Mouse (Mus musculus): ENCODE results near the gene Erc1. TPM values are rescaled to one million over a fixed set of nuclear protein-coding genes. Genes with fewer than 3 reads are reported as not detected.
A peak's percentile ranks its signal among the peaks of the same experiment; 100 is the strongest.

The Erc1 gene
- total RNA-seq, 4 experiments from 2014 or later: 16.4 to 29.0 (median 21.4) TPM

- no peak for DNase-seq
Observed at GRCm38 (mm10) chr6:119803239-119803638, 44.7 kb downstream of the Erc1 start.

DNA sequence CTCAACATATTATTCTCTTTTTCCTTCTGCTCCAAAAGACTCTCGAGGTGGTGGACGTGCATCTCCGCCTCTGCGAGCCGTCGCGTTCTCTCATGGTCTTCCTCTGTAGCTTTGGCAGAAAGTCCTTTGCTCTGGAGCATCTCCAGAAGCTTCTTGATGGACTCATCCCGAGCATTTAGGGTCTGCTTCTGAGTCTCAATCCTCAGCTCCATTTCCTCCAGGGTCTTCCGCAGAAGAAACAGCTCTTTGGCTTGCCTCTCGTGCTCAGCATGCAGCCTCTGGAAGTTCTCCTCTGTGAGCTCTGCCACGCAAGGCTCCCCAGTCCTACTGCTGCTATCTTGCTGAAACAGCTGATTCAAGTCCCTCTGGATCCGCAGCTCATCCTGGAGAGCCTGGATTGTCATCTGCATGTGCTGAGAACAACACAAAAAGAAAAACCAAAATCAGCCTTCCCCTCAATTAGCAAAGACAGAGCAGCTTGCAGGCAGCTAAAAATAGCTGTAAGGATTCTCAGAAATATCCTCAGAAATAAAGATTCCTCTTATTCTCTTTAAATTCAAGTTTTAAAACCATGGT, 51.0 kb downstream of the Erc1 start:
- DNase-seq: no peak

DNA sequence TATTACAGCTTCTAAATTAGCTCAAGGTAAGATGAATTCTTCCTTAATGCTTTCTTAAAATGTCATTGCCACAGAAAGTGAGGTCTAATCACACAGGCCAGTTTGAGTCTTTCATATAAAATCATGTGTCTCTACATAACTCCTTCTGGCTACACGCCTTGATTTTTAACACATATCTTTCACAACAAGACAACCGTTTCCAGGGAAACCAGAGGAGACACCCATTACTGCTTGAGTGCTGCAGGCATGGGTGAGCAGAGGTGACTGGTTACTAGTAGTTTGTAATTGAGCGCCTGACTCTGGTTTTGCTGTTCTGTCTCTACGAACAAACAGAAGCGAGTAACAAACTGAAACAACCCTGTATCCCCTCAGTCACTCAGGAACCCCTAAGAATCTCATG, 51.7 kb downstream of the Erc1 start:
- no peak for DNase-seq

GRCm38 (mm10) chr6:119792562-119792961, 55.4 kb downstream of the Erc1 start:
- DNase-seq: peak; percentile 20

DNA sequence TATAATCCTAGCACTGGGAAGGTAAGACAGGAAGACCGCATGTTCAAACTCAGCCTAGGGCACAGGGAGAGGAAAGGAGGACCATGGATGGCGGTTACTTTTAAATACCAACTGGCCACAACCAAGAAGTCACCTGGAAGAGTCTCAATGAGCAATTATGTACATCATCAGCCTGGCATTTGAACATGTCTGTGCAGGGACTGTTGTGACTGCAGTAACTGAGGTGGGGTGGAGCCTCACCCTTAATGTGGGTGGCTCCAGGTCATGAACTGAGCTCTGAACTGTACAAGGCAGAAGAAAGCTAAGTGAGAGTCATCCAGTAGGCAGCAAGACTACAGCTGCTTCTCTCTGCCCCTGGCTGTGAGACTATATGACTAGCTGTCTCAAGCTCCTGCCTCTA, 65.6 kb downstream of the Erc1 start:
- no peak for DNase-seq

- DNase-seq: no peak
Observed at GRCm38 (mm10) chr6:119781109-119781508, 66.9 kb downstream of the Erc1 start.

DNA sequence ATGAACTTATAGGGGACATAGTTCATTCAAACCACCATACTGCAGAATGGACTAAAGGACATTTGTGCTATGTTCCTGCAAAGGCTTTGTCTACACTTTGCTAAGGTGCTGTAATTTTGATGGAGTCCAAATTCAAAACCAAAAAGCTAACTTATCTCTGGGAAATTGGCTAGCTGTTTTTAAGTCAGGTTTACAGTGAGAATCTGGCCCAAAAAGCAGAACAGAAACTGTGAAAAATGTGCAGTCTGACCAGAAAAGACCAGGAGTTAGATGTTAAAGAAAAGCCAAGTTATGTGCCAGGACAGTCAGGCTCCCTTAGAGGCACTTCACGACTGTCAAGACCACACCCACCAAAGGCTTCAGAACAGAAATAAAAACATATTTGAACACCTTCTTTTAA, 79.2 kb downstream of the Erc1 start:
- DNase-seq: no peak

- DNase-seq: no peak
Observed at GRCm38 (mm10) chr6:119764355-119764754, 83.6 kb downstream of the Erc1 start.

- no peak for DNase-seq
Observed at GRCm38 (mm10) chr6:119759866-119760265, 88.1 kb downstream of the Erc1 start.

DNA sequence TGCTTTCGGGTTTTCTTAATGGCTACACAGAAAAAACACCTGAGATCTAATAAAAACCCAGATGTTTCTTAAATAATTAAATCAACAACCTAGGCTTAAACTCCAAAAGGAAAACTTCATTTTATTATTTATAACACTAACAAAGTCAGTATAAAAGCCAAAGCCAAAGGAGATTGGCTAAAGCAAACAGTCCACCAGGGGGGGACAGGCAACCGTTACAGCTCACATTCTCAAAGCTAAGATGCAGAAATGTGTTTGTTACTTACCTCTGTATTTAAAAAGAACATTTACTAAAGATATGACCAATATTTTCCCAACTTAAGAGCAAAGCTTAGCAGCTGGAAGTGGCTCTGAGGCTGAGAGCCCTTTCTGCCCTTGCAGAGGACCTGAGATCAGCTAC, 89.5 kb downstream of the Erc1 start:
- no peak for DNase-seq

- no peak for DNase-seq
Observed at GRCm38 (mm10) chr6:119757796-119758195, 90.2 kb downstream of the Erc1 start.

DNA sequence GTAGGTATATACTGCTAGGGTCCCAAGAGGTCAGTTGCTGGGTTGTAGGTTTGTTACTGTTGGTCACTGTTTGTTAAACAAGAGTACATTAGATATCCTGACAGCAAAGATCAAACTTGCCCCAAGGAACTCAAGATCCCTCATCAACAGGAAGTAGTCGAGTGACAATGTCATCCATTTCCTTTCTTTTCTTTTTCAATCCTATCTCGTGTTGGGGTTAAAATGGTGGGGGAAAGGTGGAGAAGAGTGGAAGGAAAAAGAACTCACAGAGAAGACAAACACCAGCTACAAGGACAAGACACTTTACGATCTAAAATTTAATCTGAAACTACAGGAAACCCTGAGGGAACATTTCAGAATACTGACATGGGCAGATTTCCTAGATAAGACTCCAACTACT, 92.1 kb downstream of the Erc1 start:
- no peak for DNase-seq

- no peak for DNase-seq
Observed at GRCm38 (mm10) chr6:119749093-119749635, 98.8 kb downstream of the Erc1 start.

- DNase-seq: no peak
Observed at GRCm38 (mm10) chr6:119741861-119742260, 106.1 kb downstream of the Erc1 start.

DNA sequence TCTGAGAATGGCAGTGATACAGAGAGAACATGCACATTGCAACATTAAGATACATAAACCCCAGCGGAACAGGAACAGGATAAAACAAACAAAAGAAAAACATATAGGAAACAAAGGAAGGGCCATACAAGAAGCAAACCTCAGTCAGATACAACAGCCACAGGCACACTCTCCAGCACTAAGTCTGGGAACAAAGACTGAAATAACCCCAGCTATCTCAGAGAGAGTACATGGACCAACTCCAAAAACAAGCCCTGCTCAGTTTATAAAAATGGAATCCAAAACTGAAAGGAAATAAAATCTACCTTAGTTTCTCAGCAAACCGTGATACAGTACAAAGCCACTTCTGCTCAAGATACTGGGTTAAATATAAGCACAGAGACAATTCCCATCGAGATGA, 107.4 kb downstream of the Erc1 start:
- no peak for DNase-seq

DNA sequence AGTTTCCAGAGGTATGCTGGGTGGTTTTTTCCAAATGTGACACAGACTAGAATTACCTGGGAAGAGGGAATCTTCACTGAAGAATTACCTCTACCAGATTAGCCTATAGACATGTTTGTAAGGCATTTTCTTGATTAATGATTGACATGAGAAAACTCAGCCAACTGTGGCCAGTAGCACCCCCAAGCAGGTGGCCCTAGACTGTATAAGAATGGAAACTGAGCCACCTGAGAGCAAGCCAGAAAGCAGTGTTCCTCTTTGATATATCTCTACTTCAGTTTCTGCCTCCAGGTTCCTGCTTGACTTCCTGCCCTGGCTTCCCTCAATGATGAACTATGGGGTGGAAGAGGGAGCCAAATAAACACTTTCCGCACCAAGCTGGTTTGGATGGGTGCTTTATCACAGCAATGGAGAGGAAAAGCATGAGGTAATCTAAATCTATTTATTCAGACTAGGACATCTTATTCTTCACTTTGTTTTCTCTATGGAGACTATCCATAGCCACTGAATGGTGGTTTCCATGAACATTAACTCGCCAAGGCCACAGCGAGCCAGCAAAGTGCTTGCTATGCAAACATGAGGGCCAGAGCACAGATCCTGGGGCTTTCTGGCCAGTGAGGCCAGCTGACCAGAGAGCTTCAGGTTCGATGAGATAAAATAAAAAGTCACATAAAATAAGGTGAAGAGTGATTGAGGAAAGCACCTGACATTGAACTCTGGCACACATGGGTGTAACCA, 109.2 kb downstream of the Erc1 start:
- DNase-seq: no peak

GRCm38 (mm10) chr6:119737716-119738115, 110.3 kb downstream of the Erc1 start:
- no peak for DNase-seq

GRCm38 (mm10) chr6:119735937-119736336, 112.0 kb downstream of the Erc1 start:
- DNase-seq: no peak

DNA sequence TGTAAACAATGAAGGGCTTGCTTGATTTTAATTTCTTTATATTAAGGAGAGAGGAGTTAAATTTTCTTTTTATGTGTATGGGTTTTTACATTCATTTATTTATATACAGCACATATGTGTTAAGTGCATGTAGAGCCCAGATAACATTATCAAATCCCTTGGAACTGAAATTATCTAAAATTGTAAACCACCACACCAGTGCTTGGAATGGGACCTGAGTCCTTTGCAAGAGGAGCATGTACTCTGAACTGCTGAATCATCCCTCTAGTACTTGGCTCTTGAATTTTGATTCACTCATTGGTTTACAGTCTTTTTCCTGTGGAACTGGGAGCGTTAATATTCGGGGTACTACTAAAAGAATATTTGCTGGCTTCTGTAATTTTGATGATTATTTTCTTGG, 116.8 kb downstream of the Erc1 start:
- DNase-seq: no peak

DNA sequence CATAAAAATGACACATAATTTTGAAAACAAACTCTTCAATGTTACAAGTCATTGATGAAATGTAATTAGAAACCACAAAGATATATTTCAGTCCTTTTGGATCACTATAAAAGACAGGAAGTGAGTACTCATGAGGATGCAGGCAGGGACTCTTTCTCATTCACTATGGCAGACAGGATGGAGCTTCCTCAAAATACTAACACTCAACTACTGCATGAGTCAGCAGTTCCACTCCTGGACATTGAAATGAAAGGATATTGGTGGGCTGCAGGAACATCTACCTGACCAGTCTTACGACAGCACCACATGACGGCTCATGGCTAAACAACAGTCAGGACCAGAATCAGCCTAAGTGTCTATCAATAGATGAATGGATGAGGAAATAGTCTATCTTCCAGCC, 132.7 kb downstream of the Erc1 start:
- no peak for DNase-seq

GRCm38 (mm10) chr6:119713961-119714360, 134.0 kb downstream of the Erc1 start:
- DNase-seq: no peak

DNA sequence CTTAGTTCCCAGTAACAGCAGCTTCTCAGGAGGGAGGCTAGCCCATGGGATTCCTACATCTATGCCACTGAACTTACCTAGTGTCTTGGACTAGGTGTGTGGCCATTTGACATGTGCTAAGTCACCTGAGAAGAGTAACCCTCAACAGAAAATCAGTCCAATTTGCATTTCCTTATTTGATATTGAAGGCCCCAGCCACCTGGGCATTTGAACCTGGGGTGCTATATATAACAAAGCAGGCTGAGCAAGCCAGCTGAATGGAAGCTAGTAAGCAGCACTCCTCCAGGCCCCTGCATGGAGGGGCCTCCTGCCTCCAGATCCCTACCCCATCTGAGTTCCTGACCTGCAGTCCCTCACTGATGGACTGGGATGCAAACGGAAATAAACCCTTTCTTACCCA, 135.5 kb downstream of the Erc1 start:
- DNase-seq: no peak

GRCm38 (mm10) chr6:119711649-119712305, 136.2 kb downstream of the Erc1 start:
- DNase-seq: no peak

DNA sequence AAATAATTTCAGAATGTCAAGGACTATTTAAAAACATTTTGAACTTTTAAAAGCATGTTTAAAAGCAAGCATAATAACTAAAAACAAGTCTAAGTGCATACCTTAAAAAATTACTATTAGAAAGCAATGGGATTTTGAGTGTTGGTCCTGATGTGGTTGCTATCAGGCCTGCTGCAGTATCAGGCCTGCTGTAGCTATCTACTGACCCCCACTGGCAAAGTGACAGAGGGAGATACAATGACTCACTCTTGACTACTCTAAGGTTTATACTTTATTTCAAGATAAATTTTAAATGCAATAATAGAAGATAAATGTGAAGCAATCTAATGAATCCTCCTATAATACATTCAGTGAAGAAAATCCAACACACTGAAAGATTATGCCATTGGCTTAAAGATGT, 138.4 kb downstream of the Erc1 start:
- no peak for DNase-seq
